Mouse (Mus musculus) spleen, postnatal 10 days (tissue): ENCODE data around the gene Cmss1.

ENCODE experiments used
- DNase-seq, 2 experiments: peaks; one replicate each; pipeline ENCODE4 v3.0.0; 2021 to 2022; ENCODE audit warnings: low spot score in 2 of 2

The Cmss1 gene

DNA sequence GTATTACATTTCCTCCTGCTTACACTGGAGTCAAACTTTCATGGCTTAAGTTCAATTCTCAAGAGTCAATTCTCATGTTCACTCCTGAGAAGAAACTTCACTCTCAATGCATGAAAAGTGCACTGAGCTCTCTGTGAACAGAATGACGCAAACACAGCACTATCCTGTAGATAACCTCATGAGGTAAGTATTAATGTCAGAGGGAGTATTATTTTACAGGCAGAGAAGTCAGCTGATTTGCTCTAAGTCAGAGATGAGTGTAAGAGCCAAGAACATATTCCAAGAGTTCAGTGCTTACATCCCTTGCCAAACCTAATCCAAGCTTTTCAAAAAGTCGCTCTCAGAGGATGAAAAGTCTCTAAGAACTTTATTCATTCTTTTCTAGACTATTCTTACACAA is 128.2 kb downstream of the Cmss1 start:
- no peak for DNase-seq

DNA sequence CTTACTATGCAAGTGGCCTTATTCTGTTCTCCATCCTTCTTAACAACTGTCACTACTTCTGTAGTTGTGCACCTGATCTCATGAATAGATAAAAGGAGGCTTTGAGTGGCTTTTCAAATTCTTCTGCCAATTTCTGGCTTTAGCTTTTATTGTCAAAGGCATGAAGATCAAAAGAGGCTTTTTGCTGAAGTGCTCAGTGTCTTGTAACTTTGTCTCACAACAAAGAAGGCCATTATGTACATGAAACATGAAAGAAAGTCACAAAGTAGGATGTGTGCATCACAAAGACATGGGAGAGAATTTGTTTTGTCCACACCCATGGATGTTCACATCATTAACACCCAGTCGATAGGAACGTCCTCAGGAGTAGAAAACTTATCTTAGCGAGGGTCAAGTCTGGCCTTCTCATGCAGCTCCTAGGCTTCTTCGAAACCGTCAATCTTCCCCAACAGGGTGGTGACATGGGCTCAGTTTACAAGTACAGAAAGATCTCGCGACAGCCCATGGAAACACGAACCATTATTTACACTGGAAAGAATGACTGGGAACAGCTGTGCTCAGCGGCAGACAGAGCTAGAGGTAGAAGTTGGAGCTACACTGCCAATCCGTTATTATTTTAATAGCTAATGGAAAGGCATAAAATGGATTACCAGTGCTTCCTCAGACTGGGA is 133.1 kb downstream of the Cmss1 start:
- DNase-seq = no peak

- no peak for DNase-seq
Observed at GRCm38 (mm10) chr16:57471071-57471470, 135.6 kb downstream of the Cmss1 start.

DNA sequence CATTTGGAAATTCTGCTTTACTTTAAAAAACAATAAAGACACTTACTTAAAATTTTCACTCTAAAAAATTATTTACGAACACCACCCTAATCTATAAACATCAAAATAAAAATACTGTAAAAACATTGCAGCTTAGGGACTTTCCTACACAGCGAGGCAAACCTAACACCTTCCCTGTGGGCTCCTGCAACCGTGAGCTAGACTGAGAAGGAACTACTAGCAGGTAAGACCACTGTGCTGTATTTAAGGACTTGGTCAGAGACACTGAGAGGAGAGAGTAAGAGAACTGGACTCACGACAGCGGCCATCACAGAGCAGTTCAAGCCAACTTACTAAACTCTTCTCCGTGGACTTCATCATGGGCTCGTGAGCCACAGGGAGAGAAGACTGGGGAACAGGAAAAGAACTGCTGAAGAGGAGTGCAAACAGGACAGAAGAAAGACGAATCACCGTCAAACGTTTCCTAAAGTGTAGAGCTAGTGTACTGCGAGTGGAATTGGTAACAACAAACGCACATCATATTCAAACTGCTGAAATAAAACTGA is 136.3 kb downstream of the Cmss1 start:
- DNase-seq = no peak

DNA sequence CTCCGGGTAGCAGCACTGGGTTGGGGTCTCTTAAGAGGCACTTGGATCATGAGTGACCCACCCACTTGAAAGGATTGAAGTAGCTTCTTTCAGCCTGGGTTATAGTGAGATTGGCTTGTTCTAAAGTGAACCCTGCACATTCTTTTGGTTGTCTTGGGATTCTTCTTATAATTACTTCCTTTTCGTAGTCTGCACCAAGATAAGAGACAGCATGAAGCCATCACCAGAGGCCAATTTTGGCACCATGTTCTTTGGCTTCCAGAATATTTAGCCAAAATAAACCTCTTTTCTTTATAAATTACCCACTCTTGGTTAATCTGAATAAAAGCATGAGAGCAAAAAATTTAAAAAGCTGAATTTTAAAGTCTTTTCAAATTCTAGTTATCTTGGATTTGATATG is 136.8 kb downstream of the Cmss1 start:
- DNase-seq = no peak

- no peak for DNase-seq
Observed at GRCm38 (mm10) chr16:57469301-57469700, 137.4 kb downstream of the Cmss1 start.

DNA sequence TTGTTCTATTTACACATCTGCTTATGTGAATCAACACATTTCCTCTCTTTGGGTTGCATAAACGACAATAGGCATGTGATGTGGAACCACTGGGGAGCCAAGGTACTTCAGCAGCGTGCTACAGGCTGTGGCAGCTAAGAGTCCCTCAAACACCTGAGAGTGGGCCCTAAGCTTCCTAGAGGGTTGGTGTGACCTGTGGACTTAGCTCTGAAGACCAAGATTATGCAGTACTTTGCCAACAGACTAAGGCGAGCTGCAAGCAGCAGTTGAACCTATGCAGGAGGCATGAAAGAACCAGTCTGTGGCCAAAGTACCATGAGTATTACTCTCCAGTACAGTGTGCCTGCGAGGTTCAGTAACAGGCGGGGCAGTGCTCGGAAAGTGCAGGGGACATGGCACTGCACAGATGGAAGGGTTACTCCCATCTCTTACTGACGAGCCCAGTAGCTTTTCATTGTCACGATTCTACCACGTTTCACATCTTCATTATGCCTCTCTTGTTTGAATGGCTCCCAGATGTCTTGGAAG is 141.2 kb downstream of the Cmss1 start:
- no peak for DNase-seq

DNA sequence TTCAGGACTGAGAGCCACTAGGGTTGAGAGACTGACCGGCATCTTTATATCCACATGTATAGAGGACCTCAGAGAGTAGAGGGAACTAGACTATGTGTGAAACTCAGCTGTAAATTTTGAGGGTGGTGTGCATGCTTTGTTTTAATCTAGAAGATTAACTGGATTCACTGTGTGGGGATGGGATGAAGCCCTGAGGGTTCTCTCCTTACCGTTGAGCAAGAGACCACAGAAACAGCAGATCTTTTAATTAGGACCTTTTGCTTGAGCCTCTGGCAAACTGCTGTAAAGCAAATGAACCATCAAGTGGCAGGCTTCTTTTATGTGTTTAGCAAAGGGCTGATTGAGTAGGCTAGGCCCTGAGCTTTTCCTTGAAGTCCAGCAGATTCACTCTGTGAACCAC is 150.7 kb downstream of the Cmss1 start:
- DNase-seq = no peak

GRCm38 (mm10) chr16:57455573-57455972 is 151.1 kb downstream of the Cmss1 start:
- no peak for DNase-seq

DNA sequence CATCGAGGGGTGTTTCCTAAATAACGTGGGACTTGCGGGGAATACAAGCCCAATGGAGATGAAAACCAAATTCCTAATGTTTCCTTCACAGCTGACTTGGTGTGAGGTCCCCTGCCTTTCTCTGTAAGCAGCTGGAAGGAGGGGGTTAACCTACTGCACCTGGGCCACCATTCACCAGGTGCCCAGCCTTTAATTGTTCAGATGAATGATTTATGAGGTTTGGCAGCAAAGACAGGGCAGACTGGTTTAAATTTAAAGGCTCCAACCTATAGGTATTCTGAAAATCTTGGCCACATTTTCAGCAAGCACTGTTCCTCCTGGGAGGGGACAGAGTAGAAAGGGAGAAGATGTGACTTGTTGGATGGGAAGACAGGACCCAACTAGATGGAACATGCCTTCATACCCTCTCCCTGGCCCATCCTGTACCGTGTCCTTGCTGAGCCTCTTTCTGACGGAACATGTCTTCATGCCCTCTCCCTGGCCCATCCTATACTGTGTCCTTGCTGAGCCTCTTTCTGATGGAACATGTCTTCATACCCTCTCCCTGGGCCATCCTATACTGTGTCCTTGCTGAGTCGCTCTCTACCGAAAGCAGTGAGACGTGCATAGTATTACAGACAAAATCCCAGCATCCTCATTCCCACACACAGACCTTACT is 152.4 kb downstream of the Cmss1 start:
- no peak for DNase-seq

DNA sequence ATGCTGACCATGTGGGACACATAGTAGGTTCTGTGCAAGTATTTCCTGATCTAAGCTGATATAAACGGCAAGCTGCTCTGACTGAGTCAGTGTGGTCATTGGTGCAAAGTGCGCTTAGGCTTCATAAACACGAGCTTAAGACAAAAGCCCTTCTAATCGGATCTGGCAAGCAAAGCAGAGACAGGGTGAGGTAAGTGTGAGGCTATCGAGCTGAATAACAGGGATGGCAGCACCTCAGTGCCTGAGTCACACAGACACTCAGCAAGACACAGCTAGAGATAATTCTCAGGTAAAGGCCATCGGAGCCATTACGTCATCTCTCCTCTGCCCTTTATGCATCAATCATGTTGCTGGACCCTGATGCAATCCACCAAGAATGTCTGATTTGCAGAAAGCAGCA is 153.7 kb downstream of the Cmss1 start:
- no peak for DNase-seq

GRCm38 (mm10) chr16:57445096-57446094 is 161.3 kb downstream of the Cmss1 start:
- DNase-seq = no peak

- DNase-seq = no peak
Observed at GRCm38 (mm10) chr16:57440706-57441437, 165.8 kb downstream of the Cmss1 start.

DNA sequence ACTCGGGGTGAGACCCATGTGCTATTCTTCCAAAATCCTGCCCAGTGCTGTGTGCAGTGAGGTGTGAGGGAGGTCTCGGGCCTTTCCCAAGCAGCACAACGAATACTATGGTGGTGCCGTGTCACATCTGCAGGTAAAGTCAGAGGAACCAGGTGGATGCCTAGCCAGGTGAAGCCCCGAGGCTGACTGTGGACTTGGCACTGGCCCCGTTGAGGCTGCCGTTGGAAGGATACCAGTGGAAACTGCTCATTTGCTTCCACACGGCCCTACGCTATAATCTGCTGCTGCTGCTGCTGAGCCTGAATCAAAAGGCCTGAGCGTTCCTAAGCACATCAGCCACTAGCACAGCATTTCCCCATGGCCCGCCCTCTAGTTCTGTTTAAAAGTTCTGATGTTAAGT is 167.5 kb downstream of the Cmss1 start:
- DNase-seq = no peak

DNA sequence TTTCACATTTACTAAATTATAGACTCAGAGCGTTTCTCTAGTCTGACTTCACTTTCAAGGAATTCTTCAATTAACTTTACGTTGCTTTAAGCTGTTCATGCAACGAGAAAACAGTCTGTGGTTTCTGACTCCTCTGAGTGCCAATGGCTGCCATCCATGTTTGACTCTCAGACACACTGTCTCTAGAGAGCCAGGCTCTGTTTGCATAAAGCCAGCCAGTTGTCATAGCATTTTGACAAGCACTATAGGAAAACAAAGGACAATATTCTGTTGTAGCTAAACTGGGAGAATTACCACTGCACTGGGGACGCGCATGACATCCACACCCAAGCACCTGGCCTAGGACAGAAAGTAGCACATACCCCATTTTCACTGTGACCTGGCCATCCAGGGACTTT is 168.4 kb downstream of the Cmss1 start:
- no peak for DNase-seq

DNA sequence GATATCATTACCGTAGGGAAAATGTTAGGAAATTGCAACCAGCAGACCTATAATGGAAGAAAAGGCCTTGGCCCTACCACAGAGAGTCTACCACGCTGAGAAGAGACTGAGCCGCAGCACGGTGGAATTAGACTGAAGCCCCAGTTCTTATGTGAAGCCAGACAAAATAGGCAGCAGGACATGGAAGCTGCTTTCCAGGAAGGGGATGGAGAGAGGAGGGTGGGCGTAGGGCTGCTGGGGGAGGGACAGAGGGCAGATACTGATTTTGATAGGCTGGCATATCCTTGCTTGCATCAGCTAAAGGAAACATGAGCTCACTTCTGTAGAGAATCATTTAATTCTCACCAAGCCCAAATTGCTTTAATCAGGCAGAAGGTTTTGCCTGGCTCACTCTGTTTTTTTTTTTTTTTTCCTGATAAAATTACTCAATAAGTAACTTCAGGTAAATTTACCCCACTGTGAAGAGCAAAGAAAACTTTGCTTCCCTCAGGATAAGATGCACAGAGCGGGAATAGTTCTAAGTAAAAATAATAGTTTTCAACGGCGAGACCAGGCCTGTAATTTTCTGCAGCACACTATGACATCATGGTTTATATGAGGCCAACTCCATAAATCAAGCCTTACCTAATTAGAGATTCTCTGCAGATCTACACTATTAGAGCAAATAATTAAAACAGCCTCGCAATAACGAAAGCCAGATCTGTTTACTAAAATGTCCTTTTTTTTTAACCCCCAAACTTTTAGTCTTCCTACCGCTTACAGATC is 169.0 kb downstream of the Cmss1 start:
- no peak for DNase-seq

- no peak for DNase-seq
Observed at GRCm38 (mm10) chr16:57434640-57435039, 172.0 kb downstream of the Cmss1 start.

DNA sequence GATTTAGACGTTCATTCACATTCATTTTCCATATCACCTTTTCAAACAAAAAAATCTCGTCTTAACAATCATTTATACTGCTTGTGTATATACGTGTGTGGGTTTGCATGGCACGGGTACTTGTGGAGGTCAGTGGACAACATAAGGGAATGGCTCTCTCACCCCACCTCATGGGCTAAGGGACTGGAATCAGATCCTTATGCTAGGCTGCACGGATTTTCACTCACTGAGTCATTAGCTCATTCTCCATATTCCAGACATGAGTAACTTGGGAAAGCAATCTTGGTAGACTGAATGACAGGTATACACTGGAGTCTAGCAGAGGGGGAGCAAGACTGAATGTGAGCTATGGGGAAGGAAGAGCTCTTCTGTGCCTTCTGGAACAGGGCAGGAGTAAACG is 173.0 kb downstream of the Cmss1 start:
- no peak for DNase-seq

DNA sequence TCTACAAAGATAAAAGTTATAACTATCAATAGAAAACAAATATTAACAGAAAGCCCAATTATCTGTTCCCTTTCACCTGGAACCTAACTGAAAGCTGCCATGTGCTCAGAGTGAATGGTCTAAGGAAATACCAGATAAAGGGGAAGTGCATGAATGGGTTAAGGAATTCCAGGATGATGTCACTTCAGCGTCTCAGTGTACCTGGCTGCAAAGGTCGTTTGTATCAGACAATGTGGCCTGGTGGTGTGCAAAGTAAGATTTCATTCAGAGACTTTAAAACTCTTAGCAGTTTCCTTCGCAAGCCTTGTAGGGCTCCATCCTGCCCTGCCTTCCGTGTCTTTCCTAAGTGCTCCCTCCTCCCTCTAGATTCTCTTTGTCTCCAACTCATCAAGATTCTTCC is 173.5 kb downstream of the Cmss1 start:
- DNase-seq = no peak

DNA sequence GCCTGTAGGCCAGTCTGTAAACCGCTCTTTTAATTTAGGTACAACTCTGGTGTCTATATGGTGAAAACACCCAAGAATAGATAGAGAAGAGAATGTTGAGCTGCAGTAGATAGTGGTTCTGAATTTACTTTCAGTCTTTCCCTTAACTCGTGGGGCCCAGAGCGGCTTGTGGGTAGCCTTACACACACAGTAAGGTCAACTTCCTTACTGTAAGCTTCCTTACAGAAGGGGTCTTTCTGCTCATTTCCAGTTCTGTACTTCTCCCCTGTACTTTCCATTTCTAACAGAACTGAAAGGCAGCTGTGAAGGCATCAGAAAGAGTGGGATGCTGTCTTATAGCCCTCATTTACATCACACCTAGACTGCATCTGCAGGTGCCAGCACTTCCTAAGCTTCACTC is 175.4 kb downstream of the Cmss1 start:
- DNase-seq = no peak

DNA sequence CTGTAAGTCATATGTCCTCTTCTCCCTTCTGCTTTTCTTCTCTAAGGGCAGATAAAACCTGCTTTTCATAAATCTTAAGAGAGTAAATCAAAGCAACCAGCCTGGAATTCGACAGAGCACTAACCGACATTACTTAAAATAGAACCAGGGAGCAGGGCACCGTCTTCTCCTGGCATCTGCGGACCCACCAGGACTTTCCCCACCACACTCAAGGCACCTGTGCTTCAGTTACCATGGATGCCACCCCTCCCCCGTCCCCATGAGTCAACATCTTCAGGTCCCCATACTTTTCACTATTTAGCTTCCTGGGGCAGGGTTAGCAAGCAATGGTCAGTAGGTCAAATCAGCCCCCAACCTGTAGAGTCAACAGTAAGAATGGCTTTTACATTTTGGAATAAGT is 177.7 kb downstream of the Cmss1 start:
- no peak for DNase-seq
